Mouse (Mus musculus): Measurements from ENCODE around the gene Esrrg.

The Esrrg gene

GRCm38 (mm10) chr1:187997584-187998338, 389.2 kb downstream of the Esrrg start:
- DNase-seq (ENCODE audit: low read depth) = no peak

DNA sequence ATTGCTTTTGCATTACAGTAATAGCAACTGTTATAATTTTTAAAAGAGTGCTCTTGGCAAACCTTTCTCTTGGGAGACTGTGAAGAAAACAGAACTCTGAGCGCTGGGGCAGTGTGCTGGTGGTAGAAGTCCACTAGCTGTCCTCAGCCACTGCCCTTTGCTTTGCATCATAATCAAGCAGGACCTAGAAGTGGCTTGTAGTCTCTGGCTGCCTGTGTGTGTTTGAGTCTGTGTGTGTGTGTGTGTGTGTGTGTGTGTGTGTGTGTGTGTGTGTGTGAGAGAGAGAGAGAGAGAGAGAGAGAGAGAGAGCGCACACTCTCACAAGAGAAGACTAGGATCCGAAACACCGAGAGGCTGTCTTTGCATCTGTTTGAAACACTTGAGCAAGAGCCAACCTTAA, 390.5 kb downstream of the Esrrg start:
- no peak for DNase-seq (ENCODE audit: low read depth)

DNA sequence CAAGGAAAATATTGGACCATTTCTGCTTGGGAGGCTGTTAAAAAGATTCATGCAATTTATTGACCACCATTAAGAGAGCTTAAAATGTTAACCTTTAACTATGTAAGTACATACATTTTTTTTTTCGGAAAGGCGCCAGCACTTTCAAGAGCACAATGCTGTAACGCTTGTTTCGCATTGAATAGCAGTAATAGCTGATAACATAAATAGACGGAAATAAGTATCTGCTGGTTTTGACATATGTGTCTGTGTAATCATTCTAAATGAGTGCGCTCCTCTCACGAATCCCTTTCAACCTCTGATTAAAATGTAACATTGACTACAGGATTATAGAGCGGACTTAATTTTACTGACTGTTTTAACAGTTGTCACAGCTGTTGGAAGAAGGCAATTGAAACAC, 391.6 kb downstream of the Esrrg start:
- DNase-seq (ENCODE audit: low read depth) = no peak

- no peak for DNase-seq (ENCODE audit: low read depth)
Measured at GRCm38 (mm10) chr1:188006820-188007491, 398.4 kb downstream of the Esrrg start.

DNA sequence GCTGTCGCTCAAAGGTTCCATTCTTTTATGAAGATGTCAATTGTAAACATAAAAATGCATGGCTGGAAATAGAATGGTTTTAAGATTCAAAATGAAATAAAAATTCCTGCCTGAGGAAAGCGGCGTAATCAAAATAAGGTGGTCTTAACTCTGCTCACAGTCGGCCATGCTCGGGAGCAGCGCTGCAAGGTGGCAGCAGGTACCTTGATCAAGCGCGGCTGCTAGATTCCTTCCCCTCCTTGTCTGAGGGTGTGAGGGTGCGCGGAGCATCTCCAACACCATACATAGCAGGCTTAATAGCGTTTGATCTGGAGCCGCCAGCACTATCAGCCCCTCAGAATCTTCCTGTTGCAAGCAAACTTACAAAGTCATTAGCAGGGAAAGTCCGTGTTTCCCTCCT, 399.9 kb downstream of the Esrrg start:
- DNase-seq (ENCODE audit: low read depth) = no peak

DNA sequence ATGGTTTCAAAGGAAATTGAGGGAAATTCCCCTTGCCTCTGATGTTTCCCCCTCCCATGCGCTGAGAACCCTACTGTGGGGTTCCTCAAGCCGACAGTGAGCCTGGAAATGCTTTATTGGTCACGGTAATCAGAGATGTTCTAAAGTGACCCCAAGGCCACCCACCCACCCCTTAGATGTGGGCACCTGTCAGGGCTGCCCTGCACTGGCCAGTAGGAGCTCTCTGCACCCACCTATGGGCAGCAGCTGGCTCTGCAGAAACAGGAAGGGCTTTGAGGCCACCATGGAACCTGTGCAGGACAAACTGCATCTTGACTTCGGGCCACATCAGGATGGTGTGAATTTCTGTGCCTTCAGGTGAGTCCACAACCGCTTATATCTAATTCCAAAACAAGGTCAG, 401.3 kb downstream of the Esrrg start:
- DNase-seq (ENCODE audit: low read depth) = no peak

- DNase-seq (ENCODE audit: low read depth) = no peak
Measured at GRCm38 (mm10) chr1:188010860-188011259, 402.3 kb downstream of the Esrrg start.

GRCm38 (mm10) chr1:188014411-188014810, 405.8 kb downstream of the Esrrg start:
- no peak for DNase-seq (ENCODE audit: low read depth)

DNA sequence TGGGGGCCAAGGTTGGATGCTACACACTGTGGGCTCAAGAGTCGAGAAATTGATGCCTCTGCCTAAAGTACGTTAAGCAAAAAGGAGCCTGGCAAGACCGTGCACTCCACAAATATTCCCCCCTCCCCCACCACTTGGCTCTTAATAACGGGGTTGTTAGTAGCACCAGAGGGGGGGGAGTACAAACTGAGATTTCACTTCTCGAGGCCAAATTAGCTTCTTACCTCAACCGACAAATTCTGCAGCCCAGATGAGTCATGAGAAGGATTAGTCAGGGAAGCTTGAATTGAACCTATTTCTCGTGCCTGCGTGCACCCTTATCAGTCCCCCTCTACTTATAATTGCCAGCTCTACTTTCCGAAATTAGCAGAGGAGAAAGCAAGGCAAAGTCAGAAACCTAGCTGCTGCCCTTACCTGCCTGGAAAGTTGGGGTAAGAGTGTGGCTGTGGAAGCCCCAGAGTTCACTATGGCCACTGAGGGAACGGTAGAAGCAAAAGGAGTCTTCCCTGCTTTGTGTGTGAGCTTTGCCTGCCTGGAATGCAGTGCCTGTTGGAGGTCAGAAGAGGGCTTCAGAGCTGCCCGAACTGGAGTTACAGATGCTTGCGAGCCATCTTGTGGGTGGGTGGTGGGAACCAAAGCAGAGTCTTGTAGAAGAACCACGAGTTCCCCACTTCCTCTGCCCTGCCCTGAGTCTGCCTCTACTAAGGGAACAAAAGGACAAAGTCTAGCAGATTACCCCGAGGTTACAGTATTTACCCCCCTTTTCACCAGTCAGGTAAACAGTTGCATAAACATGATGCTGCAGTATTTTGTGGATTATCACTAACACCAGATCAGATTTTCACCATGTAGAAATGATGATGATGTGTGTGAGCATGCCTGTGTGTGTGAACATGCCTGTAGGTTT, 409.6 kb downstream of the Esrrg start:
- no peak for DNase-seq (ENCODE audit: low read depth)

GRCm38 (mm10) chr1:188029205-188029604, 420.6 kb downstream of the Esrrg start:
- DNase-seq (ENCODE audit: low read depth) = no peak

DNA sequence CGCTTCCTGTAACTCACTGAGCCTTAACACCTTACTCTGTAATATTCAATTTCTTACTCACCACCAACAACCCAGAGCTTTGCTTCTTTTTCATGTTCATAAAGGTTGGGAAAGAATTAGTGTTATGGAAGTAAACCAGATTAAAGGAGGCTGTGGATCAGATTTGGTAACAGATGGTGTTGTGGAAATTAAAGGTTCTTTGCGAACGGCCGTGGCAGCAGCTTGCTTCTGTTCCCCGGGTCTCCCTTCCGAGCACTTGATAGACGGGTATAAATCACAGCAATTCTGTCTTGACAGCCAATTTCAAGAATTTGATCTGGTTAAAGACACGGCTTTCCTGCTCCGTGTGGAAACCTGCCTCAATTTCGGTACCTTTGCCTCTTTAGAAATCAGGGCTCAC, 421.5 kb downstream of the Esrrg start:
- DNase-seq (ENCODE audit: low read depth) = no peak

GRCm38 (mm10) chr1:188031276-188031675, 422.7 kb downstream of the Esrrg start:
- DNase-seq (ENCODE audit: low read depth) = no peak

DNA sequence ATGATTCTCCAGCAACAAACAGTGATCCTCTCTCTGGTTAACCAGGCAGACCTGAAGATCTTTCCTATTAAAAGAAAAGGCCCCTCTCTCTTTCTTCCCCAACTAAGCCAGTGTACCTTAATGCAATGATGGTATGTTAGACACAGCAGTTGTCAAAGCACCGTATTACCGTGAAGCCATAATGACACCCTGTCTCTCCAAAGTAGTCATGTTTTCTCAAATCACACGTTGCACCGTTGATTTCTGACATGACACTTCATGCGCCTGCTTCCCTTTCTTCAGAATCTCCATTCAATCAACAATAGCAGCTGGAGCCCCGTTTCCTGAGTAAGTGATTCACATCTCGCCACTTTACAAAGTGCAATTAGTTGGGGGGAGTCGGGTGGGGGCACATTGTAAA, 427.4 kb downstream of the Esrrg start:
- no peak for DNase-seq (ENCODE audit: low read depth)

- DNase-seq (ENCODE audit: low read depth) = no peak
Measured at GRCm38 (mm10) chr1:188046691-188047121, 438.1 kb downstream of the Esrrg start.

DNA sequence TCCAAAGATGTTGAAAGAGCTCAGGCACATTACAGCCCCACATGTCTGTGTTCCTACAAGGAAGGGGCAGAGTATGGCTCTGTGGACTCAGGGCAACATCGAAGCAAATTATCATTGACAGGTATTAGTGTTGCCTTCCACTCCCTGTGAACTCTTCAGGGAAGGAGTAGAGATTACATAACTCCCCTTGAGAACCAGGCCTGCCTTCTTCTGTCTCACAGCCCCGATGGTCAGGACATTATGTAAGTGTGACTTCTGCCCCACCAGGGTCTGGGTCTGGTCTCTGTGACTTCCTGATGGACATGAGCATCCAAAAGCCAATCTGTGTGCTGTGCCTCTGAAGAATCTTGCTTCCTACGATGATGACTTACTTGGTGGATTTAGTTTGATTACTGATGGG, 438.6 kb downstream of the Esrrg start:
- no peak for DNase-seq (ENCODE audit: low read depth)

DNA sequence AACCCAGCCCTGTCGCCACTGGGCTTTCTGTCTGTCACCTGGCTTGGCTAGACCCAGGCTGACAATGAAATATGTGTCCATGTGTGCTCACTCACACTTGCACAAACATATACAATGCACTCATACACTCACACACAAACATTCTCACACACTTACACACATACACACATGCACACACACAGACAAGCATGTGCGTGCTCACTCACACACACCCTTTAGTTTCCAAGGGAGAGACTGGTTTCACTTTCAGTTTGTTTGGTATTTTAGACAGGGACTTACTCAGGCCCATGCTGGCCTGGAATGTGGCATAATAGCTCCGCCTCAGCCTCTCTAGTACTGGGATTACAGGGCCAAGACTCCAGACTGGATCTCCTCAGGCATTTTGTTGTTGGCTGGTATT, 447.3 kb downstream of the Esrrg start:
- no peak for DNase-seq (ENCODE audit: low read depth)

DNA sequence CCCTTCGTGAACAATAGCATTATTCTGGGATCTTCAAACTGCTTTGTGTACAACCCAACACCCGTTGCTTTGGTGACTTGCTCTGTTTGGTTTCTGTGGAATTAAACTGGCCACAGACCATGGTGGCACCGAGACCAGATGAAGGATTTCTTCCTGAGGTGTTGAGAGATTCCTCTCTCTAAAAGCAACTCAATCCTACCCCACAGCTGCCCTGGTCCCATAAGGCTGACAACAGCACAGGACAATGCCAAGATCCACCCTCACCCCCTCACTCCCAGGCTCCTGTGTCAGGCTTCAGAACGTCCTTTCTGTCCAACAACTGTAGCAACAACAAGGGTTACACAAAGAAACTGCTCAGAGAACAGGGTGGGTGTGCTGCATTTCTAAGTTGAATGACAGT, 449.3 kb downstream of the Esrrg start:
- DNase-seq (ENCODE audit: low read depth) = no peak

- no peak for DNase-seq (ENCODE audit: low read depth)
Measured at GRCm38 (mm10) chr1:188059006-188059405, 450.4 kb downstream of the Esrrg start.

GRCm38 (mm10) chr1:188060493-188060892, 451.9 kb downstream of the Esrrg start:
- no peak for DNase-seq (ENCODE audit: low read depth)

DNA sequence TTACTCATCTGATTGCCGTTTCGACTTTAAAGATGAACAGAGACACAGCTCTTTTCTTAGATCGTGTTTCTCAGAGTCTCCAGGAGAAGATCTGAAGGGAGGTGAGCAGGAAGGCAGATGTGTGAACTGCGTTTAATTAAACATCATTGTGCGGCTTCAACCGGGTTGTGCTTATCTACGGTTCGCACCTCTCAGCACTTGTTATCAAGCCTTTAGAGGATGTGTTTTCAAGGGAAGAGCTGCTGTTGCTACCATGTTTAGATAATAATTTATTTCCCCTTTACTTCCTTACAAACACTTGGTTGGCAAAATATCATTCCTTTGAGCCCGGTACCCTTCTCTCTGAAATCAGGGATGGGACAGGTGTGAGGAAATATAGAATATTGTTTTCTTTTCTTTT, 460.2 kb downstream of the Esrrg start:
- DNase-seq (ENCODE audit: low read depth) = no peak

GRCm38 (mm10) chr1:188069849-188070248, 461.3 kb downstream of the Esrrg start:
- no peak for DNase-seq (ENCODE audit: low read depth)

DNA sequence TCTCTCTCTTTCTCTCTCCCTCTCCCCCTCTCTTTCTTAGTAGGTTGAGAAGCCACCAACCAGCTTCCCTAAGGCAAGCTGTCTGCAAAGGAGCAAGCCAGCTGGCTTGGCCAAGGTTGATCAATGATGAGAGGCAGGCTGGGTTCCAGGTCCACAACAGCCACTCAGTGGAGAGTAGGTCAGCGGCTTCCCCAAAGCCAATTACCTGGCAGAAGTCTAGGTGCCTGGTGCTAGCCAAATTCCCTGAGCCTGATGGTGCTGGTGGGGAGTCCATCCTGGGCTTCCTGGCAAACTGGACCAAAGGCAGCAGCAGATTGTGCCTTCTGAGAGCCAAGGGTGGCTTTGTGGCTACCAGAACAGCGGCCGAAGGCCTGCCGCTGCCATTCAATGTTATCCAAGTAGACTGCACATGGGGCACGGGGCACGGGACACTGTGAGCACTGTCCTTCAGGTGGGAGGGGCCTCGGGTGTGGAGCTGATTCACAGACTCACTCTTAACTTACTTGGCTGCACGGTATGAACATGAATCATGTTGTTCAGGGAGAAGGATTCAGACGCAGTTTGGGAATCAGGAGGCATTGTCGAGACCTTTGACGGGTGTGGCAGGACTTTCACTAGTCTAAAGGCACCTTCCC, 469.1 kb downstream of the Esrrg start:
- no peak for DNase-seq (ENCODE audit: low read depth)

All from induced T-regulatory cell, adult 2 months (primary cell).